Mouse (Mus musculus) monocyte, adult 2 months (primary cell): ENCODE measurements around the gene Cby1.
"Not testable (repeated sequence)": the region's sequence is repeated elsewhere in the genome, so short reads cannot be mapped to it uniquely, and the experiment has no call there.

ENCODE experiments used
- DNase-seq, 2 experiments: peaks; one replicate each; pipeline ENCODE4 v3.0.0; 2022; ENCODE audit warnings: low spot score in 2 of 2, low read depth in 1 of 2

Cby1 gene

DNA sequence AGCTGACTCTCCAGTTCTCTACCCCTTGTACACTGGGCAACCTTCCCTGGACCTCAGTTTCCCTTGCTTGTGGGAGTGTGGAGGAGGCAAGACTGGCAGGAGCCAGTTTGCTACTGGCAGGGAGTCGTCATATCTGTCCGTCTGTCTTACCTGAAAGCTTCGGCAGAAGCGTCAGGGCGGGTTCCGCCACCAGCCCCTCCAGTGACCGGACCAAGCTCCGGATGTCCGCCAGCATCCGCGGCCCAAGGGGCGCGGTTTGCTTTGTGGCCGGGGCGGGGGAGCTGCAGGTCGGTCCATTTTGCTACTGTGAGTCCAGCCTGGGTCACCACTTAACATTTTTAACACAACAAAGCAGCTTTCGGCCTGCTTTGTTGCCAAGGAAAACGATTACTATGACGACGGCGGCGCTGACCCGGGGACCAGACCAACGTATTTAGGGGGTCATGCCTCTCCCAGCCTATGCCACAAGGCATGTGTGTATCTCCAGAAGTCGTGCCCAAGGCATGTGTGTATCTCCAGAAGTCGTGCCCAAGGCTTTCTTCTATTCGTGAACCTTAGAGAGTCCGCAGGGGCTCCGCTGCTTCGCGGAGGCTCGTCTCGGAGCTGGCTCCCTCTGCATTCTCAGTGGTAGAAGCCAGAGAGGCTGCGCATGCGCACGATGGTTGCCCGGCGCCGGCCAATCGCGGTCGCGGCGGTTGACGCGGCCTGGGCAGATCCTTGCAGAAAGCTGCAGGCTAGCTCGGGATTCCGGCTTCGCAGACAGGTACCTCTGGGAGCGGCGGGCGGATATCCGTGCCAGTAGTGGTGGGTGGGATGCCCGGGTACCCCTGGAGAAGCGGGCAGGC is at the start of gene Cby1, which contains the start of gene Fam227a:
Gene Cby1, plus strand, starts transcription at position 669 of the 845 bp plus-strand sequence.
Gene Fam227a, minus strand, starts transcription at position 426 of the 845 bp plus-strand sequence.
- peak; percentile 73 to 88 for DNase-seq

DNA sequence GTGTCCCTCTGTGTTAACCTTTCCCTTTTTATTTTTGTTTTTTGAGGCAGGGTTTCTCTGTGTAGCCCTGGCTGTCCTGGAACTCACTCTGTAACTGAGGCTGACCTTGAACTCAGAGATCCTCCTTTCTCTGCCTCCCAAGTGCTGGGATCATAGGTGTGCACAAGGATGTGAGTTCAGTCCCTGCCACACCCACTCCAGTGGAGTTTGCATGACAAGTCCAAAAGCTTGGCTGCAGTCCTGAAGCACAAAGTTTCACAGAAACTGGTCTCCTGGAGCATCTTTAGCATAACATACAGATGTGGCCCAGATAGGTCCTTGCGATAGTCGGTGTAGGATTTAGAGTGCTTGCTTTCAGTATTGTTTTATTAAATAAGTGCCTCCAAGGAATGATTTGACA is 49.8 kb upstream of the Cby1 start:
- DNase-seq, result no peak

DNA sequence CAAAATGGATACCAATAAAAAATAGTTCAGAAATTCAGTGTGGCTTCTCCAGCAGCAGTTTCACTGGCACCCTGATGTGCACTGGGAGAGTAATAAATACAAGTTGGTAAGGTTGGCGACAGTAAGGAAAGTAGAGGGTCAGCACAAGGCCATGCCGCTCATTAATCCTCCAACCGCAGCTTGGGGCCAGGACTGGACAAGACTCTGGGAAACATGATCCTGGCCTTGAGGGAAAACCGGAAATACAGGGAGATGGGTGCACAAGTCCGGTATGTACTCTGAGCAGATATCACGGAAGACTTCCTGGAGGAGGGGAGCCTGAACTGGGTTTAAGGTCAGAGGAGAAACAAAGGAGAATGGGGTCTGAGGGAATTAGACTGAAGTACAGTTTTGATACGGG is 43.5 kb upstream of the Cby1 start:
- DNase-seq, result no peak

DNA sequence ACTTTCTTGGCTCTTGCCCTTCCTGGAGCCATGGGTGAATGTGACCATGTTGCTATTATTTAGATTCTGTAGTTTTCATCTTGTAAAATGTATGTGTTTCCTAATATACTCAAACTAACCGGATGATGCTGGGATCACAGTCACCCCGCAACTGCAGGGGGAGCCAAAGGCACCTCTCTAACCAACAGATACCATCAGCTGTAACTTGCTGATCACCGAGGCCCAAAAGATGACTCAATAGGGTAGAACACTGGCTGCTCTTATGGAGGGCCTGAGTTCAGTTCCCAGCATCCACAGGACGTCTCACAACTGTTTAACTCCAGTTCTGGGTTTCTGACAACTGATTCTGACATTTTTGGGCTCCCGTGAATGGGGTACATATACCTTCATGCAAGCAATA is 42.3 kb upstream of the Cby1 start:
- no peak for DNase-seq

DNA sequence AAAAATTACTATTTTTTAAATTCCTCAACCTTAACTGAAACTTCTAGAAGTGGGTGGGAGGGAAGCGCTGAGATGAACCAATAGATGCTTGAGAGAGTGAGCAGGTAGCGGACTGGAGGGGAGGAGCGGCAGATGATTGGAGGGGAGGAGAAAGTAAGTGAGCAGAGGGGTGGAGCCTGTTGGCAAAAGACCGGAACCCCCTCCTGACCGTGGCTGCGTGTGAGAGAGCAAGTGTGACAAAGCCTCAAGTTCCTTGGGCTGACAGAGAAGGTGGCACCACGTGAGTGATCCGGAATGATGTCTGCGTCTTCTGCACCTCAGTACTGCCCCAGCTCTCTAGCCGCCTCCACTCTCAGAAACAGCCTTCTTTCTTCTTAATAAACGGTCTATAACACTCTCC is 41.9 kb upstream of the Cby1 start:
- DNase-seq, result no peak

DNA sequence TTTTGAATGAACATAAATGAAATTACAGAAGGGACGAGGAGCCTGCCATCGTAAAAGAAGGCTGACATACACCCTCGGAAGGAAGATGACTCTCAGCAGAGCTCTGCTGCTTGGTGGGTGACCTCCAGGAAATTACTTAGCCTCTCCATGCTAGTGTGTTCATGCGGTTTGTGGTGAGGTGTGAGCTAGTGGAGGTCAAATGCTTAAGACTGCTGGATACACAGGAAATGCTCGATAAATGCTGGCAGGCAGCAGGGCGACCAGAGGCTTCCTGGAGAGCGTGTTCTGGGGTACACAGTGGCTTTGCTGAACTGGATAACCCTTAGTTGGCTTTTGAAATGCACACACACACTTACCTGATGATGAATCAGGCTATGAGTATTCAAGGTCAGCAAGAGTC is 40.5 kb upstream of the Cby1 start:
- DNase-seq, result no peak

DNA sequence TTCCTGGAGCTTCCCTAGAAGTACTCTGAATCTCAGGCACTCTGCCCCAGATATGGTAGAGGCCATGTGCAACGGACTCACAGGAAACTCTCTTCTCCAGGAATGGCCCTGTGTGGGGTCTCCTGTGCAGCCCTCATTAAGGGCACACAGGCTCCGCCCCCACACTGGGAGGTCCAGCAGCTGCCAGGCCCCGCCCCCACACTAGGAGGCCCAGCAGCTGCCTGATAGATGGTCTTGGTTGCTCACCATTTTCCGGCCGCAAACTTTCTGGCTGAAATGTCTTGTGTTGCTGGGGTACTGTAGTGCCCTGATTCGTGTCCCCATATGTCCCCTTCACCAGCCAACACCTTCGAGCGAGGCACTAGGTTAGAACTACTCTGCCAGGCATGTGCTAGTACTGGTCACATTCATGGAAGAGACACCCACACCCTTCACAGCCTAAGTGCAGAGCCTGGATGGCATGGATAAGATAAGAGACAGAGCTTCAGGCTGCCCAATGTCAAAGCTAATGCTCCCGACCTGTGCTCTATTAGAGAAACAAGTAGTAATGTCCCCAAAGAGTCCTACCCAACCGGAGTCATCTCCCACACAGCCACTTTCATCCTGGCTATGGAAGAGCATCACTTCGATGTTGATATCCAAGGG is 39.1 kb upstream of the Cby1 start:
- no peak for DNase-seq

DNA sequence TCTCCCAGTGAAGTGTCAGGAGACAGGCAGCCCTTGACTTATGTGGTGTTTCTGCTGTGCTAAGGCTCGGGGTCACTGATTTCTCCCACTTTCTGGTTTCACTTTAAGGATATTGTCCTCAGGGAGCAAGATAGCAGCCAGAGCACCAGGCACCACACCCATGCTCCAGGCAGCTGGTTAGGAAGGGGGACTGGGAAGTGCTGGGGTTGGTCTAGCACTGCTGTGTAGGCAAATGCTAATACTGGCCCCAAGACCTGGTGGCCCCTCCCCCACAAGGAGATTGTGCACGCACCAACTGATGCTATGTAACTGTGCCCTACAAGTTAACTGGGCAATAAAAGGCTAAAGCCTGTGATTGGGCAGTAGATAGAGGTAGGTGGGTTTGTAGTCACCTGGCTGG is 28.5 kb upstream of the Cby1 start:
- DNase-seq, result no peak

DNA sequence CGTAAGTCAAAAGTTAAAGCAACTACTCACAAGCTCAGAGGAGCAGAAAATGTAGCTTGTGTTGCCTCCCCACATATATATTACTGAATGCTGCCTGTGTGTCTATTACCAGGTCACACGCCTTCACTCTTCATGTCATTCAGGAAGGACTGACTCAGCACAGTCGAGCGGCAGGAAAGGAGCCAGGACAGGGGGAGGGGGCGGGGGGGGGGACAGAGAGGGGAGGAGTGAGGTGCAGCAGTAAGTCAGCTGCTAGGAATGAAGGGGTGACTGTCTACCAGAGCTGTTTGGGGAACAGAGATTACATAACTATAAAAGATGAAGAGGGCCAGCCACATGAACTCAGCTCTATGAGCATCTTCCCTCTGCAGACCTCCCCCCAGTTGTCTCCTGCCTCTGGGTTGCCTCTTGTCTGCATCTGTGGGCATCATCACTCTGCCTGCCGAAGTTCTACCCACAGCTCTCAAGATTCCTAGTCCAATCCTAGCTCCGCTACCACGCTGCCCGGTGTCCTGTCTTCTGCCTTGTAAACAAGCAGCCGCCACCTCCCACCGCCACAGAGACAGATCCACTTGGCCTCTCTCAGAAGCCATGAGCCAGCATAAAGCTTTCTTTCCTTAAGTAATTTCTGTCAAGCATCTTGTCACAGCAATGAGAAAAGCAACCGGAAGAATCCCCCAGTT is 17.7 kb upstream of the Cby1 start:
- no peak for DNase-seq

DNA sequence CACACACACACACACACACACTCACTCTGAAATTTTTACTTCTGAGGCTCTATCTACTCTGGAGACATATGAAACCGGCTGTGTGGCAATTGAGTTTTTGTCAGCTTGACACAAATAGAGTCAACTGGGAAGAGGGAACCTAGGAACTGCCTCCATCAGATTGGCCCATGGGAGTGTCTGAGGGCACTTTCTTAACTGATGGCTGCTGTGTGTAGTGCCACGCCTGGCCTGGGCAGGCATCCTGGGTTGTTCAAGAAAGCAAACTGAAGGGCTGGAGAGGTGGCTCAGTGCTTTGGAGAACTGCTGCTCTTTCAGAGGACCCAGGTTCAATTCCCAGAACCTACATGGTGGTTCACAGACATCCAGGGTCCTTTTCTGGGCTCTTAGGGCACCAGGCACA is 13.5 kb upstream of the Cby1 start:
- no peak for DNase-seq

DNA sequence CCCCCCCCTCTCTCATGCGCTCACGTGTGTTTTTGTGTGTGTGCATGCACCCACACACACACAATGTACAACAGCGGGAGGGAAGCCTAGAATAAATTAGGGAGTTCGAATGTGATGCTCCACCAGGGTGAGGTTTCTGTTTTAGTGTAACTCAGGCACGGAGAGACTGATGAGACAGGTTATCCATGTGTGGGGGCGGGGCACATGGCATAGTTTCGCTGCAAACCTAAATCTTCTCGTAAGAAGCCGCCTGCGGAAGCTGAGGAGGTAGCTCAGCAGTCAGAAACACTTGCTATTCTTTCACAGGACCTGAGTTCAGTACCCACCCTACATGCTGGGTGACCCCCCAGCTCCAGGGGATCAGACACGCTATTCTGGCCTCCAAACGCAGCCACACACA is 10.9 kb upstream of the Cby1 start:
- no peak for DNase-seq

DNA sequence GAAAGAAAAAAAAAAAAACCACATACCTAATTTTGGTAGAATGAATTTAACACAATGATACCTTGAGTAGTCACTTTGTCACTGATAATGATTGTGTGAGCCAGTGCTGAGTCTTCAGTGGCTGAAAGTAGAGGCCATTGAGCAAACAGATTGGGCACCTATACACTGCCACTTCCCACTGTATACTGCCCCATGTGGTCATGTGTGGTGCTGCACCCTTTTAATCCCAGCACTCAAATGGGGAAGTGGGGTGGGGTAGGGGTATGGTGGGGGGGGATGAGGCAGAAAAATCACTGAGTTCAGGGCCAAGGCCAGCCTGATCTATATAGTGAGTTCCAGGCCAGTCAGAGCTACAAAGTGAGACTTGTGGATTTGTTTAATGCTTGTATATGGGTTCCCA is 8.4 kb upstream of the Cby1 start:
- peak in 1 of 2 experiments; percentile 59 for DNase-seq

DNA sequence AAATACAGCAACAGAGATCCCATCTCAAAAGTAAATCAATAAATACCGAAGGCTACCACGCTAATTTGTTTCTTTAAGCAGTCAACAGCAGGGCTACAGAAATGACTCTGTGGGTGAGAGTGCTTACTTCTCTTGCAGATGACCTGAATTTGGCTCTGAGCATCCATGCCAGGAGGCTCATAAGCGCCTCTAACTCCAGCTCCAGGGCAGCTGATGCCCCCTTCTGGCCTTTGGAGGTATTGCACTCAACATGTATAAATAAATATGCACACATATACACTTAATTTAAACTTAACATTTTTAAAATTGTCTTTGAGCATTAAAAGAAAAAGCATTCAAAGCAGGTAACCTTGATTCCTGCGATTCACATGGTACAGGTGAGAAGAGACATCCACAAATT is 7.5 kb upstream of the Cby1 start:
- no peak for DNase-seq

DNA sequence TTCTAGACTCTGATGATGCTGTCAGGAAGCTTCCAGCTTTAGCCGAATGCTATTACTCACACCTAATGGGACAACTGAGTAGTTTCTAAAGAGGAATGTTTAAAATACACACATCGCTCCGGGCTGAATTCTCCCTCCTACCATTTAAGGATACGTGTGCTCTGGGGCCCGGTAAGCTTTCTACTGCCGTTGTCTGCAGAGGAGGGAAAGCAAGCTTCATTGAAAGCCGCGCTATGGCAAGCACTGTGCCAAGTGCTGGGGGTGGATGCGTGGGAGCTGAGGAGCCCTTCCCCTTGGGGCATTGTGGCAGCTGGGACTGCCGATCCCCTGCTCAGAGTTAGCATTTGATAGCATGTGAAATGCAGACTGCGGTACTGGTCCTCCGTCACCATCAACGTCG is 2.5 kb upstream of the Cby1 start:
- no peak for DNase-seq

DNA sequence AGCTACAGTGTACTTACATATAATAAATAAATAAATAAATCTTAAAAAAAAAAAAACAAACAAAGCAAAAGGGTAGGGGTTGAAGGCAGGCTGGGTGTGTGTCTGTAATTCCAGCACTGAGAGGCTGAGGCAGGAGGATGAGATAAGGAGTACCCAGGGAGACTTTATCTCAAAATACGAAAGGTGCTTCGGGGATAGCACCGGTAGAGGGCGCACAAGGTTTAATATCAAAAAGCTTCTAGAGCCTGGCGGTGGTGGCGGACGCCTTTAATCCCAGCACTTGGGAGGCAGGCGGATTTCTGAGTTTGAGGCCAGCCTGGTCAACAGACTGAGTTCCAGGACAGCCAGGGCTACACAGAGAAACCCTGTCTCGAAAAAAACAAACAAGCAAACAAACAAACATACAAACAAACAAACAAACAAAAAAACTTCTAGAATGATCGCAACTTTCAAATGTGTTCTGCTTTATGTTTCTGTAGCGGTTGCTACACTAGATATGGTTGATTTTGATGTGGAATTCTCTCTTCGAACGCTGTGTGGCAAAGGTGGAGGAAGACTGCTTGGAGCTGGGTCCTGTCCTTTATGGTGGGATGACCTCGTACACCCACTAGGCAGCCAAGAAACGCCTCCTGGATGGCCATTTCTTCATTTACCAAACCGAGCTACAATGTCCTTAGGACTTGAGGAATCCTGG is 1.0 kb upstream of the Cby1 start:
- DNase-seq, result peak; percentile 52 to 72

DNA sequence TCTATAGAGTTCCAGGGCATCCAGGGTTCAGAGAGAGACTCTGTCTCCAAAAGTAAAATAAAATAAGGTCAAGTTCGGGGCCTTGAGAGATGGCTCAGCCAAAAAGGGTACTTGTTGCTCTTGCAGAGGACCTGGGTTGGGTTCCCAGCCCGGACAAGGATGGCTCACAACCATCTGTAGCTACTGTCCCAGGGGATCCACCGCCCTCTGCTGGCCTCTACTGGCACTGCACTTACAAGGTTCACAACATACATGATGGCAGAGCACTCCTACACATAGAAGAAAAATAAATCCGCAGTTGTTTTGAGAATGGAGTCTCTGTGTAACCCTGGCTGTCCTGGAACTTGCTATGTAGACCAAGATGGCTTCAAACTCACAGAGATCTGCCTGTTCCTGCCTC is 2.9 kb downstream of the Cby1 start:
- DNase-seq, result peak in 1 of 2 experiments; percentile 40

DNA sequence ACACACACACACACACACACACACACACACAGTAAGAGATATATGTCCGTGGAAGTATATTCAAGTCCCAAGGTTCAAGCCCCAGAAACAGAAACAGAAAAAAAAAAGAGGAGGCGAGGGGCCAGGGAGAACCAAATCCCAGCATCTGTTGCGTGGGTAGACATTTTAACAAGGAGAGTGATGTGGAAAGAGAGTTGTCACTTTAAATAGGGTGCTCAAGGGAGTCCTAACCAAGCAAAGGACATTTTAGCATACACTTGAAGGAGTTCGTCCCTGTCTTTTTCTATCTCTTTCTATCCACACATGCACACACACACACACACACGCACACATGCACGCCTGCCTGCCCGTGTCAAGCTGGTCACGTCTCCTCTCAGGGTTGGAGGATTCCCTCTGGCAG is 5.7 kb downstream of the Cby1 start:
- no peak for DNase-seq

DNA sequence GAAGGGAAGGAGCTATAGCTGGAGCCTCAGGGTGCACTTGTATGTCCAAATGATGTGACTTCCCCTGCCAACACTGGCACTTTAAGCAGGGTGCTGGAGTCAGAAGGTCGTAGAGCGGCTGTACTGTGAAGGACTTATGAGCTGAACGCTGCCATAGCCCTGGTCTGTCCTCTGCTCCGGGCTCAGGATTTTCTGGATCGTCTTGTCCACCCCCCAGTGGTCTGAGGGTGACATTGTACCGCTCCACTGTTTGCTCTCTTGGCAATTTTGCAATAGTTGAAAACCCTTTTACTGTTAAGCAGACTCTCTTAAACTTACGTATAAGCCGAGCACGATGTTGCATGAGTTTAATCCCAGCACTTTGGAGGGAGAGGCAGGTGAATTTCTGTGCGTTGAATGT is 10.2 kb downstream of the Cby1 start:
- DNase-seq, result no peak

DNA sequence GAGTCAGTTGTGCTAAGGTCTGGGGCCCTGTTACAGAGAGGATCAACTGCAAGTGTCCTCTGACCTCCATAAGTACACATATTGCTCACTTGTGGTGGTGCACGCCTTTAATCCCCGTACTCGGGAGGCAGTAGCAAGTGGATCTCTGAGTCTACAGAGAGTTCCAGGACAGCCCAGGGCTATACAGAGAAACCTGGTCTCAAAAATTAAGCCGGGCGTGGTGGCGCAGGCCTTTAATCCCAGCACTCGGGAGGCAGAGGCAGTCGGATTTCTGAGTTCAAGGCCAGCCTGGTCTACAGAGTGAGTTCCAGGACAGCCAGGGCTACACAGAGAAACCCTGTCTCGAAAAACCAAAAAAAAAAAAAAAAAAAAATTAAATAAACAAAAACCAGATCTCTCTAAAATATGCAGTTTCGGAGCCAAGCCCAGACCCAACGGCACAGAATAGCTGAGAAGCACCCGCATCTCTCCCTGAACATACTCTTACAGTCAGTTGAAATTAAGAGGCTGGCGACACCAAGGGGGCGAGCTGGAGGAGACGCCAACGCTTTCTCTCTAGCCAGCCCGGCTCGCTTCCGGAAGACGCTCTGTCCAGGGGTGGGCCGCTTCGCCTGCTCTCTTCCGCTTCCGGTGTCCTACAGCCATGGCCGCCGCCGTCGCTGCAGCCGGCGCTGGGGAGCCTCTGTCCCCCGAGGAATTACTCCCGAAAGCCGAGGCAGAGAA is 11.4 kb downstream of the Cby1 start, which contains the start of gene Tomm22:
Gene Tomm22, plus strand, starts transcription at position 613 of the 723 bp plus-strand sequence.
- DNase-seq, result peak; percentile 66 to 77

DNA sequence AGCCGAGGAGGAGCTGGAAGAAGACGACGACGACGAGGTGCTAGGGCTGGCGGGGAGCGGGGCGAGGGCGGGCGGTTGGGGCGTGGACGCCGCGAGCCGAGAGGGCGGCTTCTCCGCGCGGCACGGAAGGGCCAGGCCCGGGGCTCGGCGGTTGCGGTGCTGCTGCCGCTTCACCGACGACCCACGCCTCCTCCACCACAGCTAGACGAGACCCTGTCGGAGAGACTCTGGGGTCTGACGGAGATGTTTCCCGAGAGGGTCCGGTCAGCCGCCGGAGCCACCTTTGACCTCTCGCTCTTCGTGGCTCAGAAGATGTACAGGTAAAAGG is 11.9 kb downstream of the Cby1 start:
- no peak for DNase-seq

DNA sequence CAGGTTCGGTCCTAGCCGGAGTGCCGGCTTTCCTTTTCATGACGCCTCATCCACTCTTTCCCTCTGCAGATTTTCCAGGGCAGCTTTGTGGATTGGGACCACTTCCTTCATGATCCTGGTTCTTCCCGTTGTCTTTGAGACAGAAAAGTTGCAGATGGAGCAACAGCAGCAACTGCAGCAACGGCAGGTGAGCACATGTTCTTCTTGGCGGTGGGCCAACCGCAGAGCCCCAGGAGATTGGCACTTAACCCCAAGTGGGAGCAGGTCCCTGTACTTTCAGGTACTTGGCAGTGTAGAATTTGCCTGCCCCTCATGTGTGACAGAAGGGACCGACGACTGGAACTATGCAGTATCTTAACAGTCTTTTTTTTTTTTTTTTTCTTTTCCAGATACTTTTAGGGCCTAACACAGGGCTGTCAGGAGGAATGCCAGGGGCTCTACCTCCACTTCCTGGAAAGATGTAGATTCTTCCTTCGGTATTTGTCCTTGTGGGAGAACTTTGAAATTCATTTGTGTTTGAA is 12.9 kb downstream of the Cby1 start:
- DNase-seq, result not testable (repeated sequence)
